Mouse (Mus musculus): ENCODE measurements at regions not wholly inside any gene's neighbourhood (a gene's known extent, or its start where the extent isn't known, plus 50 kb on each side); places are given as distances from the start of the nearest gene placed in this dataset.

DNA sequence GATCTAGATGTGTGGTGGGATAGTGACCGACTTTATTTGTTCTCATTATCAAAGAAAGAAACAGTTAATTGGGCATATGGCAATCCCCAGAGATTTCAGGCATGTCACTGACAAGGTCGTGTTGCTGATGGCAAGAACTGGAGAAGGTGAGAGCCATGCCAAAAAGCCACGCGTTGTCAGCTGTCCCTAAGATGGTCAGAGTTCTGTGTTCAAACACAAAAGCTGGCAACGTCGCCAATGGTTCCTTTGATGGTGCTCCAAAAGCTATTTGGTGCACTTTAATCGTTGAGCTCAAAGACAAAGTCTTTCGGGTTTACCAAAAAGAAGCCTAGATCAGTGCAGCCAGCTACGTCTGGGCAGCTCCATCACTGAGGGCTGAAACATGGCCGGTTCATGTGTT lies 185.4 kb downstream of the Ktn1 start:
- TF ChIP-seq POLR2A (IDR thresholded peaks at IDR 0.05; ENCODE audit: low read depth, low read length), result no peak
- no peak for TF ChIP-seq CTCF (conservative IDR thresholded peaks at IDR 0.05; ENCODE audit: insufficient read depth, insufficient read length, low read depth, low read length)
- peak; percentile 5 for DNase-seq
- H3K27me3 ChIP-seq (replicated peaks; ENCODE audit: control insufficient read depth, insufficient read depth, low read length), result no peaks in the 10 kb centered on the region

DNA sequence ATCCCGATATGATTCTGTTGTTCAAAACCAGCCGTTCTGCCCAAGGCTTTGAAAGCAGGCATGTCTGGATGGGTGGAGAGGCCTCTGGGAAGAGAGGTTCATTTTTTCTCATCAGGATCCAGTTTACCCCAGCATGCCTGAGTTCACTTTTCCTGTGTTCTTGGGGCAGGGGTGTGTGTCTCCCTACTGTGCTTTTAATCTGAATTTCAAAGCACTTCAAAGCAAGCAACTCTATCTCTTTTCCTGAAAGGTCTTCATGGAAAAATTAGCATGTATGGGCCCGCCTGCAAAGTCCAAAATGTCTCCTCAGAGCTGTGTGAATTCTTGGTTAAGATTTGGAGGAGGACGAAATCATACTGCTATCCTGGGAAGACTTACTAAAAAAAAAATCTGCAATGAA lies 187.2 kb downstream of the Ktn1 start:
- TF ChIP-seq POLR2A (IDR thresholded peaks at IDR 0.05; ENCODE audit: low read depth, low read length) (no peak), CTCF (conservative IDR thresholded peaks at IDR 0.05; ENCODE audit: insufficient read depth, insufficient read length, low read depth, low read length) (no peak)
- Histone ChIP-seq H3K36me3 (ENCODE audit: control insufficient read depth, insufficient read depth, low read length) (no peaks in the 10 kb centered on the region), H3K4me1 (ENCODE audit: control insufficient read depth, insufficient read depth, low read length) (no peaks in the 10 kb centered on the region), H3K27me3 (replicated peaks; ENCODE audit: control insufficient read depth, insufficient read depth, low read length) (no peaks in the 10 kb centered on the region), H3K27ac (ENCODE audit: insufficient read depth, low read depth, low read length) (no peak overlapping the region), H3K4me3 (ENCODE audit: insufficient read depth, low read depth, low read length) (no peak overlapping the region)
- DNase-seq, result no peak
- WGBS, result 89% methylated on average over 4 of the region's 4 CpGs

More for the DNA sequence above, 185.4 kb downstream of the Ktn1 start:
- 83% methylated on average over 10 of the region's 10 CpGs for WGBS
- Histone ChIP-seq H3K4me3 (ENCODE audit: insufficient read depth, low read depth, low read length) (no peak overlapping the region), H3K36me3 (ENCODE audit: control insufficient read depth, insufficient read depth, low read length) (no peaks in the 10 kb centered on the region), H3K4me1 (ENCODE audit: control insufficient read depth, insufficient read depth, low read length) (no peaks in the 10 kb centered on the region), H3K27ac (ENCODE audit: insufficient read depth, low read depth, low read length) (no peak overlapping the region)

DNA sequence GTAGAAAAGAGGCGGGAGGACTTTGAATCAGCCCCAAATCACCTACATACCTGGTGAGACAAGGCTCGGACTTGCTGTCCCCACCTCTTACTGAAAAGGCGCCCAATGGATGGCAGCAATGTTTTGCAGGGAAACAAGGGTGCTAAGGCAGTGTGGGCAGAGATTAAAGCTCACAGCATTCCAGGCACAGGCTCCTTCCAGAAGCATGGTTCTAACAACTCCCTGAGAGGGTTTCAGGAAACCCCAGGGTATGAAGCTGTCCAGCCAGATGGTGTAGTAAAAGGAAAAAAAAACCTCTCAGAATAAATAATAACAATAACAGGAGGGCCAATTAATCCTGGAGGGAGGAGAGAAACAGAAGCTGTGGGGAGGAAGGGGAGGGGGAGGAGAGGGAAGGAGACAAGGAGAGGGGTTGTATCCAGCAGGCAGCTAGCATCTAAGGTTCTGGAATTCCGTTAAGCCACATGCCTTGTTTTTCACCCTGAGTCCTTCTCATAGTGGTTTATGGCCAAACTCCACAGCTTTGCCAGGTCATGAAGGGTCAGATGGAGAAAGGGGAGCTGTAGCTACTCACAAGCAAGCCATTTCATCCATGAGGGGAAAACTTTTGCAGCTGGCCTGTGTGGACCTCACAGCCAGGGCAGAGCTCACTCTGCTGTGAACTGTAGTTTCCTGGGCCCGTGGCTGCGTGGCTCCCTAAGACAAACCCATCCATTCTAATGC lies 191.4 kb downstream of the Ktn1 start:
- Histone ChIP-seq H3K4me3 (ENCODE audit: insufficient read depth, low read depth, low read length) (no peak overlapping the region), H3K36me3 (ENCODE audit: control insufficient read depth, insufficient read depth, low read length) (no peaks in the 10 kb centered on the region), H3K4me1 (ENCODE audit: control insufficient read depth, insufficient read depth, low read length) (no peaks in the 10 kb centered on the region), H3K27ac (ENCODE audit: insufficient read depth, low read depth, low read length) (no peak overlapping the region), H3K27me3 (replicated peaks; ENCODE audit: control insufficient read depth, insufficient read depth, low read length) (no peaks in the 10 kb centered on the region)
- 57% methylated on average over 6 of the region's 6 CpGs for WGBS
- DNase-seq, result peak; percentile 13
- TF ChIP-seq CTCF (conservative IDR thresholded peaks at IDR 0.05; ENCODE audit: insufficient read depth, insufficient read length, low read depth, low read length) (no peak), POLR2A (IDR thresholded peaks at IDR 0.05; ENCODE audit: low read depth, low read length) (no peak)

DNA sequence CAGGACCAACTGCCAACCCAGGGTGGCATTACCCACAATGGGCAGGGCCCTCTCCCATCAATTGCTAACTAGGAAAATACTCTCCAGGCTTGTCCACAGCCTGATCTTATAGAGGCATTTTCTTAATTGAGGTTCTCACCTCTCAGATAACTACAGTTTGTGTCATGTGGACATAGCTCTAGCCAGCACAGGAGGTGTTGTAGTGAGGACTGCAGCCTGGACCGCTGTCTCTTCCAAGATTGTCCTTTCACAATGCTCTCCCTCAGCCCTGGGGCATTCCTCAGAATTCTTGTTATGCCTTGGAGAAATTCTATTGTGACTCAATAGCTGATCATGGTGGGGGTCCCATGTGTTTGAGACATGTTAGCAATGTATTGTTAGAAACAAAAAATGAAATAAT lies 196.1 kb downstream of the Ktn1 start:
- no peaks in the 10 kb centered on the region for H3K27me3 ChIP-seq (replicated peaks; ENCODE audit: control insufficient read depth, insufficient read depth, low read length)
- no peak for TF ChIP-seq CTCF (conservative IDR thresholded peaks at IDR 0.05; ENCODE audit: insufficient read depth, insufficient read length, low read depth, low read length)
- no peak for TF ChIP-seq POLR2A (IDR thresholded peaks at IDR 0.05; ENCODE audit: low read depth, low read length)
- no peak overlapping the region for H3K4me3 ChIP-seq (ENCODE audit: insufficient read depth, low read depth, low read length)
- no peak overlapping the region for H3K27ac ChIP-seq (ENCODE audit: insufficient read depth, low read depth, low read length)
- no peaks in the 10 kb centered on the region for H3K4me1 ChIP-seq (ENCODE audit: control insufficient read depth, insufficient read depth, low read length)
- whole genome bisulfite sequencing, result 81% methylated on average over 1 of the region's 1 CpGs
- DNase-seq, result no peak
- H3K36me3 ChIP-seq (ENCODE audit: control insufficient read depth, insufficient read depth, low read length), result no peaks in the 10 kb centered on the region

DNA sequence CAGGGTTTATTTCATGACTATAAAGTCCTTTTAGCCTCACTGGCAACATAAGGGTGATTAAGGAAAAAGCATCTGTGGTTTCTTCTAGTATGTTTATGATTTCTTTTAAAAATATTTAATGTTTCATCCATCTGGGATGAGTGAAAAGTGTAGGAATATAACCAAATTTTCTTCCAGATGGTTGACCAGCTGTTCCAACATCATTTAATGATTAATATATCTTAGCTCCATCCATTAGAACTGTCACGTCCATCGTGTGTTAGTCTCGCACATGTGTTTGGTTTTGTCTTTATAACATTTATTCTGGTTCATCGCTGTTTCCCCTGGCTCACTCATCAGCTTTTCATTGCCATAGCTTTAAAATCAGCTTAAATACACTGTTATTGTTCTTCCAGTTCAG lies 200.6 kb downstream of the Ktn1 start:
- H3K36me3 ChIP-seq (ENCODE audit: control insufficient read depth, insufficient read depth, low read length), result no peaks in the 10 kb centered on the region
- no peaks in the 10 kb centered on the region for H3K4me1 ChIP-seq (ENCODE audit: control insufficient read depth, insufficient read depth, low read length)
- TF ChIP-seq POLR2A (IDR thresholded peaks at IDR 0.05; ENCODE audit: low read depth, low read length) (no peak), CTCF (conservative IDR thresholded peaks at IDR 0.05; ENCODE audit: insufficient read depth, insufficient read length, low read depth, low read length) (no peak)
- H3K4me3 ChIP-seq (ENCODE audit: insufficient read depth, low read depth, low read length), result no peak overlapping the region
- no peak overlapping the region for H3K27ac ChIP-seq (ENCODE audit: insufficient read depth, low read depth, low read length)
- DNase-seq, result no peak
- 62% methylated on average over 4 of the region's 4 CpGs for WGBS
- H3K27me3 ChIP-seq (replicated peaks; ENCODE audit: control insufficient read depth, insufficient read depth, low read length), result no peaks in the 10 kb centered on the region

DNA sequence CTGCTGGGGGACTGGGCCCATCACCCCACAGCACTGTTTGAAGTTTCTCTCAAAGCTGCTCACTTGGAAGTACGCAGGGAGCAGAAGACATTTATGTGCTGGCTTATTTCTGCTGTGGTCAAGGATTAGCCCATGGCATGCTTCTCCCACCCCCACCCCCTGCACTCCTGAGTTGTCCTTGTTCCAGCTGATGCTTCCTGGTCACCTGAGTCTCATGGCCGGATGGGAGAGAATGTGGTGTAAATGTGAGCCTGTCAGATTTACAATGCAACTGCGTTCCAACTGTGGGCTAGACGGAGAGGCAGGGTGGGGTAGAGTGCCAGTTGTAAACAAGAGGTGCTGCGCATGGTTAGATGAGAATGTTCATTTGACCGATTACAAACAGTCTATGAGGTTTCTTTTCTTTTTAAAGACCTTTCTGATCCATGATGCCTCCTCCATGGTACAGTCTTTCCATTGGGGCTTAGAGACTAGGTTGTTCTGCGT lies 208.1 kb downstream of the Ktn1 start:
- Histone ChIP-seq H3K27ac (ENCODE audit: insufficient read depth, low read depth, low read length) (no peak overlapping the region), H3K4me1 (ENCODE audit: control insufficient read depth, insufficient read depth, low read length) (no peaks in the 10 kb centered on the region), H3K27me3 (replicated peaks; ENCODE audit: control insufficient read depth, insufficient read depth, low read length) (no peaks in the 10 kb centered on the region), H3K36me3 (ENCODE audit: control insufficient read depth, insufficient read depth, low read length) (no peaks in the 10 kb centered on the region), H3K4me3 (ENCODE audit: insufficient read depth, low read depth, low read length) (no peak overlapping the region)
- no peak for TF ChIP-seq CTCF (conservative IDR thresholded peaks at IDR 0.05; ENCODE audit: insufficient read depth, insufficient read length, low read depth, low read length)
- TF ChIP-seq POLR2A (IDR thresholded peaks at IDR 0.05; ENCODE audit: low read depth, low read length), result no peak
- WGBS, result 58% methylated on average over 7 of the region's 7 CpGs
- no peak for DNase-seq

DNA sequence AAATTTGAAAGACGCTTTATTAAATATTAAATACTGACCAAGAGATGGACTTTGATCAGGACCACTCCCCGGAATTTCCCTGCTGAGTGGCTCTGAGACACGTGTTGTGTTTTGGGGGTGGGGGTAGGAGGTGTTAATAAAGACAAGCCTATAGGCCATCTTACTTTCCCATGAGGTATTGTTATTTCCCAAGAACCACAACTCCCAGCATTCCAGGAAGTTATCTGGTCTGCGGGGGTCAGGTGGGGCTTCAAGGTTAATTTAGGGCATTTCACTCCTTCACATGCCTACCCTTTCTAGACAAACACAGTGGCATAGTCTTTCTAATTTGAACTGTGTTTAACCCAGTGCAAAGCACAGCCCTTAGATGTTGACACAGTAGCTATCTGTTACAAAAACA lies 209.0 kb downstream of the Ktn1 start:
- Histone ChIP-seq H3K27me3 (replicated peaks; ENCODE audit: control insufficient read depth, insufficient read depth, low read length) (no peaks in the 10 kb centered on the region), H3K4me3 (ENCODE audit: insufficient read depth, low read depth, low read length) (no peak overlapping the region), H3K27ac (ENCODE audit: insufficient read depth, low read depth, low read length) (no peak overlapping the region), H3K4me1 (ENCODE audit: control insufficient read depth, insufficient read depth, low read length) (no peaks in the 10 kb centered on the region), H3K36me3 (ENCODE audit: control insufficient read depth, insufficient read depth, low read length) (no peaks in the 10 kb centered on the region)
- WGBS, result 57% methylated on average over 4 of the region's 4 CpGs
- no peak for DNase-seq
- no peak for TF ChIP-seq CTCF (conservative IDR thresholded peaks at IDR 0.05; ENCODE audit: insufficient read depth, insufficient read length, low read depth, low read length)
- TF ChIP-seq POLR2A (IDR thresholded peaks at IDR 0.05; ENCODE audit: low read depth, low read length), result no peak
